Mouse (Mus musculus) CH12.LX (cell line): ENCODE results near the gene Zfp579. TPM values are rescaled to one million over a fixed set of nuclear protein-coding genes. Genes with fewer than 3 reads are reported as not detected.

Experiments
- DNase-seq: peaks from one replicate; pipeline ENCODE4 v3.0.0-alpha.2; 2013; ENCODE audit errors: extremely low read depth
- H3K27ac ChIP-seq: 2 replicates; pipeline ENCODE4 v1.5.1; 2012; ENCODE audit warnings: low read depth, mild to moderate bottlenecking, control low read depth, moderate library complexity; ENCODE audit not compliant: insufficient read depth
- H3K27me3 ChIP-seq: replicated peaks from 2 replicates; pipeline ENCODE3; 2012; ENCODE audit warnings: inconsistent platforms
- H3K36me3 ChIP-seq, 2 experiments: replicated peaks in 1 of 2; 2 replicates each; pipeline versions ENCODE3 to v1.6.1; 2012; ENCODE audit warnings: inconsistent platforms in 1 of 2, low read length in 1 of 2, mild to moderate bottlenecking in 1 of 2, mixed read lengths in 1 of 2, moderate library complexity in 1 of 2; ENCODE audit not compliant: control insufficient read depth in 1 of 2, insufficient read depth in 1 of 2
- H3K4me1 ChIP-seq, 2 experiments: 2 replicates each; pipeline ENCODE4 v1.6.1; 2012; ENCODE audit warnings: inconsistent platforms in 1 of 2, moderate library complexity in 1 of 2; ENCODE audit not compliant: insufficient read depth in 2 of 2, control insufficient read depth in 1 of 2
- H3K4me2 ChIP-seq: 2 replicates; pipeline ENCODE4 v1.6.1; 2012; ENCODE audit warnings: low read depth, mild to moderate bottlenecking, control low read depth; ENCODE audit not compliant: poor library complexity, insufficient read depth, severe bottlenecking
- H3K4me3 ChIP-seq, 3 experiments: fragments of 150-350 bp in 1 of 3; sonication (generic) in 1 of 3; replicated peaks in 1 of 3; 2 replicates each; pipeline versions ENCODE3 to v1.5.1; 2011 to 2012; ENCODE audit warnings: low read depth in 2 of 3, low read length in 2 of 3, mild to moderate bottlenecking in 2 of 3, moderate library complexity in 2 of 3, control low read depth in 1 of 3, improper control_type of control experiment in 1 of 3, inconsistent platforms in 1 of 3, mixed read lengths in 1 of 3; ENCODE audit not compliant: poor library complexity in 1 of 3
- H3K79me2 ChIP-seq: replicated peaks from 2 replicates; pipeline ENCODE4 v1.6.1; 2012; ENCODE audit warnings: mild to moderate bottlenecking, moderate library complexity; ENCODE audit not compliant: control insufficient read depth, poor library complexity, insufficient read depth, severe bottlenecking; ENCODE audit errors: extremely low read depth
- H3K9ac ChIP-seq: 2 replicates; pipeline ENCODE4 v1.6.1; 2012; ENCODE audit warnings: low read depth, mild to moderate bottlenecking, control low read depth, moderate library complexity; ENCODE audit not compliant: insufficient read depth
- H3K9me3 ChIP-seq: replicated peaks from 2 replicates; pipeline ENCODE3; 2012; ENCODE audit warnings: low read length, inconsistent platforms, mixed read lengths
- BHLHE40 ChIP-seq: IDR thresholded peaks from 2 replicates; pipeline ENCODE4 v1.6.1; 2011; ENCODE audit warnings: mild to moderate bottlenecking, low read depth, low read length, improper control_type of control experiment
- CHD1 ChIP-seq: IDR thresholded peaks from 2 replicates; pipeline ENCODE4 v1.6.1; 2012; ENCODE audit warnings: low read depth, low read length, improper control_type of control experiment, inconsistent platforms
- CTCF ChIP-seq, 2 experiments: IDR thresholded peaks in 1 of 2; conservative IDR thresholded peaks in 1 of 2; 2 replicates each; pipeline ENCODE4 v1.5.1; 2011 to 2012; ENCODE audit warnings: low read depth in 2 of 2, low read length in 2 of 2, improper control_type of control experiment in 1 of 2, inconsistent platforms in 1 of 2, mild to moderate bottlenecking in 1 of 2, moderate library complexity in 1 of 2
- ELF1 ChIP-seq: IDR thresholded peaks from 2 replicates; pipeline ENCODE4 v1.6.1; 2014; ENCODE audit warnings: low read depth, mild to moderate bottlenecking, inconsistent platforms, low read length, improper control_type of control experiment
- JUN ChIP-seq: IDR thresholded peaks from 2 replicates; pipeline ENCODE4 v1.6.1; 2011; ENCODE audit warnings: low read depth, mild to moderate bottlenecking, low read length, improper control_type of control experiment, moderate library complexity; ENCODE audit not compliant: insufficient read depth
- JUND ChIP-seq: conservative IDR thresholded peaks from 2 replicates; pipeline ENCODE4 v1.6.1; 2011; ENCODE audit warnings: low read depth, low read length, improper control_type of control experiment
- MAFK ChIP-seq: IDR thresholded peaks from 2 replicates; pipeline ENCODE4 v1.6.1; 2011; ENCODE audit warnings: low read length, improper control_type of control experiment; ENCODE audit not compliant: insufficient replicate concordance
- MEF2A ChIP-seq: IDR thresholded peaks from 2 replicates; pipeline ENCODE4 v1.6.1; 2014; ENCODE audit warnings: low read depth, mild to moderate bottlenecking, inconsistent platforms, low read length, improper control_type of control experiment, borderline replicate concordance
- MYC ChIP-seq: IDR thresholded peaks from 2 replicates; pipeline ENCODE4 v1.6.1; 2011; ENCODE audit warnings: low read depth, mild to moderate bottlenecking, improper control_type of control experiment, low read length
- NELFE ChIP-seq: IDR thresholded peaks from 2 replicates; pipeline ENCODE4 v1.6.1; 2011; ENCODE audit warnings: low read depth, low read length, improper control_type of control experiment
- PAX5 ChIP-seq: IDR thresholded peaks from 2 replicates; pipeline ENCODE4 v1.6.1; 2012; ENCODE audit warnings: low read length, inconsistent platforms, mixed read lengths
- RCOR1 ChIP-seq: conservative IDR thresholded peaks from 2 replicates; pipeline ENCODE4 v1.6.1; 2012; ENCODE audit warnings: low read depth, mild to moderate bottlenecking, inconsistent platforms, low read length, improper control_type of control experiment
- SMC3 ChIP-seq: IDR thresholded peaks from 2 replicates; pipeline ENCODE4 v1.6.1; 2011; ENCODE audit warnings: low read depth, low read length, improper control_type of control experiment
- TBP ChIP-seq: conservative IDR thresholded peaks from 2 replicates; pipeline ENCODE4 v1.6.1; 2011; ENCODE audit warnings: low read depth, low read length, improper control_type of control experiment
- TCF12 ChIP-seq: IDR thresholded peaks from 2 replicates; pipeline ENCODE4 v1.6.1; 2014; ENCODE audit warnings: low read depth, mild to moderate bottlenecking, inconsistent platforms, low read length, improper control_type of control experiment
- UBTF ChIP-seq: IDR thresholded peaks from 2 replicates; pipeline ENCODE4 v1.6.1; 2012; ENCODE audit warnings: low read depth, mild to moderate bottlenecking, inconsistent platforms, low read length, improper control_type of control experiment, moderate library complexity
- USF1 ChIP-seq: IDR thresholded peaks from 2 replicates; pipeline ENCODE4 v1.6.1; 2014; ENCODE audit warnings: low read depth, mild to moderate bottlenecking, inconsistent platforms, low read length, improper control_type of control experiment
- ZKSCAN1 ChIP-seq: IDR thresholded peaks from 2 replicates; pipeline ENCODE4 v1.6.1; 2012; ENCODE audit warnings: low read depth, inconsistent platforms, low read length, improper control_type of control experiment, borderline replicate concordance
- ZNF384 ChIP-seq: IDR thresholded peaks from 2 replicates; pipeline ENCODE4 v1.6.1; 2012; ENCODE audit warnings: low read depth, low read length, improper control_type of control experiment, inconsistent platforms
- dilution Hi-C: fragments of 300-500 bp; cut with MboI; formaldehyde crosslinking; loops from 2 replicates; pipeline ENCODE4 v1.14.3; 2020; ENCODE audit warnings: low sequenced_read_pairs; ENCODE audit not compliant: extremely low pct_unique_long_range_greater_than_20kb, extremely low pct_ligation_motif_present
- in situ Hi-C: fragments of 300-500 bp; cut with MboI; formaldehyde crosslinking; loops from 3 replicates; pipeline ENCODE4 v1.14.3; 2019; ENCODE audit warnings: low sequenced_read_pairs, low pct_ligation_motif_present, low pct_unique_long_range_greater_than_20kb, mixed read lengths
- polyA plus RNA-seq: library from polyadenylated mRNA; unstranded; fragments of >175 nt; gene quantifications from 2 replicates; pipeline ENCODE4 v1.2.1, GENCODE M21; 2012; ENCODE audit warnings: low read depth; ENCODE audit not compliant: insufficient read length
- total RNA-seq, 2 experiments: library from RNA; depleted of rRNA; stranded (reverse); fragments of 300-350 nt in 1 of 2; fragments of >200 nt in 1 of 2; gene quantifications; 2 replicates each; pipeline ENCODE4 v1.2.3; 2012 to 2014

The Zfp579 gene
- total and polyA plus RNA-seq, 3 experiments, result 1.0 to 11.3 (median 2.8) TPM

GRCm38 (mm10) chr7:5037467-5037866, 41.5 kb upstream of the Zfp579 start:
- Histone ChIP-seq H3K27me3 (no peaks in the 10 kb centered on the region), H3K79me2 (0 out of 2 replicates have a peak, but pooled peaks cover 5% of the 10 kb centered on the region), H3K9ac (peak overlapping the region; percentile 96), H3K36me3 (peaks cover 9 to 46% of the 10 kb centered on the region in 2 experiments), H3K4me2 (peak overlapping the region; percentile 65; the same call in 1 of the 2 replicates), H3K4me3 (peak overlapping the region in 1 of 3 experiments; percentile 57), H3K27ac (no peak overlapping the region), H3K4me1 (peaks cover 4 to 17% of the 10 kb centered on the region in 2 experiments), H3K9me3 (no peaks in the 10 kb centered on the region)
- dilution Hi-C loops, result no loop called here
- DNase-seq, result no peak
- TF ChIP-seq NELFE, result no peak
- TF ChIP-seq JUND, result no peak
- TF ChIP-seq JUN, result no peak
- TF ChIP-seq TBP, result no peak
- TF ChIP-seq TCF12, result no peak
- no peak for TF ChIP-seq ZKSCAN1
- no peak for TF ChIP-seq CTCF (conservative IDR thresholded peaks at IDR 0.05 in 1 of 2, IDR thresholded peaks at IDR 0.05 in 1 of 2; ENCODE audit: low read depth in 2 of 2, low read length in 2 of 2)
- TF ChIP-seq SMC3, result no peak
- TF ChIP-seq PAX5, result no peak
- in situ Hi-C loops, result no loop called here

GRCm38 (mm10) chr7:5037026-5037425, 41.1 kb upstream of the Zfp579 start:
- DNase-seq, result no peak
- in situ Hi-C loops, result no loop called here
- dilution Hi-C loops, result no loop called here
- Histone ChIP-seq H3K27ac (no peak overlapping the region), H3K4me1 (peaks cover 4 to 17% of the 10 kb centered on the region in 2 experiments), H3K4me2 (no peak overlapping the region), H3K4me3 (no peak overlapping the region), H3K9ac (no peak overlapping the region), H3K27me3 (no peaks in the 10 kb centered on the region), H3K79me2 (0 out of 2 replicates have a peak, but pooled peaks cover 5% of the 10 kb centered on the region), H3K36me3 (peaks cover 13 to 51% of the 10 kb centered on the region in 2 experiments), H3K9me3 (no peaks in the 10 kb centered on the region)
- TF ChIP-seq TCF12 (no peak), BHLHE40 (no peak), MAFK (no peak), PAX5 (no peak), ELF1 (no peak), RCOR1 (no peak), MYC (no peak), CHD1 (no peak), ZNF384 (no peak), MEF2A (no peak), UBTF (no peak), USF1 (no peak)
